Mouse (Mus musculus) forebrain, postnatal 0 days (tissue): ENCODE measurements around the gene Inka1. TPM values are rescaled to one million over a fixed set of nuclear protein-coding genes. Genes with fewer than 3 reads are reported as not detected.
A peak's percentile ranks its signal among the peaks of the same experiment; 100 is the strongest.

ENCODE experiments used
- ATAC-seq: fragments of 200-750 bp; cut with Nextera tagmentation; 2 replicates; pipeline ENCODE4 v1.8.0; 2017; ENCODE audit warnings: mild to moderate bottlenecking, moderate library complexity
- DNase-seq: peaks from one replicate; pipeline ENCODE4 v3.0.0-alpha.2; 2015
- H3K27ac ChIP-seq: fragments of 300-500 bp; sonication (generic); 2 replicates; pipeline ENCODE4 v1.5.1; 2014; ENCODE audit warnings: low read depth, mild to moderate bottlenecking, antibody characterized with exemption, low read length, moderate library complexity, mixed read lengths
- H3K27me3 ChIP-seq: fragments of 300-500 bp; sonication (generic); 2 replicates; pipeline ENCODE4 v1.6.1; 2014; ENCODE audit warnings: mild to moderate bottlenecking, low read length, mixed read lengths; ENCODE audit not compliant: insufficient read depth
- H3K36me3 ChIP-seq: fragments of 300-500 bp; sonication (generic); 2 replicates; pipeline ENCODE4 v1.6.1; 2014; ENCODE audit warnings: mild to moderate bottlenecking, moderate library complexity; ENCODE audit not compliant: insufficient read depth
- H3K4me1 ChIP-seq: fragments of 300-500 bp; sonication (generic); 2 replicates; pipeline ENCODE4 v1.6.1; 2014; ENCODE audit warnings: antibody characterized with exemption; ENCODE audit not compliant: insufficient read depth
- H3K4me2 ChIP-seq: fragments of 300-500 bp; sonication (generic); 2 replicates; pipeline ENCODE4 v1.6.1; 2014; ENCODE audit warnings: low read depth, mild to moderate bottlenecking, moderate library complexity
- H3K4me3 ChIP-seq: fragments of 300-500 bp; sonication (generic); 2 replicates; pipeline ENCODE4 v1.5.1; 2014; ENCODE audit warnings: low read depth, low read length, mixed read lengths
- H3K9ac ChIP-seq: fragments of 300-500 bp; sonication (generic); 2 replicates; pipeline ENCODE4 v1.6.1; 2014; ENCODE audit warnings: mild to moderate bottlenecking
- H3K9me3 ChIP-seq: fragments of 300-500 bp; sonication (generic); 2 replicates; pipeline ENCODE4 v1.6.1; 2016; ENCODE audit warnings: low read length
- CTCF ChIP-seq: sonication (generic); IDR thresholded peaks from 2 replicates; pipeline ENCODE4 v1.5.1; 2016; ENCODE audit warnings: antibody characterized with exemption, control low read depth, low read depth
- WGBS: fragments of 180-500 bp; shearing (Covaris S2); extraction: QIAGEN DNeasy Blood & Tissue Kit; methylation state at CpG from one replicate; pipeline ENCODE4 v1.1.7; 2014; 5-methylcytosine and 5-hydroxymethylcytosine counted together
- polyA plus RNA-seq: library from polyadenylated mRNA; unstranded; fragments of >200 nt; fragmentation: Nextera tagmentation; extraction: Ambion mirVana; gene quantifications from 2 replicates; pipeline ENCODE4 v1.2.1, GENCODE M21; 2015
- total RNA-seq: library from RNA; depleted of rRNA; stranded (reverse); fragments of >200 nt; gene quantifications from 2 replicates; pipeline ENCODE4 v1.2.3, GENCODE M21; 2014; rRNA removed

Gene Inka1
- total and polyA plus RNA-seq, 2 experiments from 2014 or later: 6.3 to 20.3 TPM

DNA sequence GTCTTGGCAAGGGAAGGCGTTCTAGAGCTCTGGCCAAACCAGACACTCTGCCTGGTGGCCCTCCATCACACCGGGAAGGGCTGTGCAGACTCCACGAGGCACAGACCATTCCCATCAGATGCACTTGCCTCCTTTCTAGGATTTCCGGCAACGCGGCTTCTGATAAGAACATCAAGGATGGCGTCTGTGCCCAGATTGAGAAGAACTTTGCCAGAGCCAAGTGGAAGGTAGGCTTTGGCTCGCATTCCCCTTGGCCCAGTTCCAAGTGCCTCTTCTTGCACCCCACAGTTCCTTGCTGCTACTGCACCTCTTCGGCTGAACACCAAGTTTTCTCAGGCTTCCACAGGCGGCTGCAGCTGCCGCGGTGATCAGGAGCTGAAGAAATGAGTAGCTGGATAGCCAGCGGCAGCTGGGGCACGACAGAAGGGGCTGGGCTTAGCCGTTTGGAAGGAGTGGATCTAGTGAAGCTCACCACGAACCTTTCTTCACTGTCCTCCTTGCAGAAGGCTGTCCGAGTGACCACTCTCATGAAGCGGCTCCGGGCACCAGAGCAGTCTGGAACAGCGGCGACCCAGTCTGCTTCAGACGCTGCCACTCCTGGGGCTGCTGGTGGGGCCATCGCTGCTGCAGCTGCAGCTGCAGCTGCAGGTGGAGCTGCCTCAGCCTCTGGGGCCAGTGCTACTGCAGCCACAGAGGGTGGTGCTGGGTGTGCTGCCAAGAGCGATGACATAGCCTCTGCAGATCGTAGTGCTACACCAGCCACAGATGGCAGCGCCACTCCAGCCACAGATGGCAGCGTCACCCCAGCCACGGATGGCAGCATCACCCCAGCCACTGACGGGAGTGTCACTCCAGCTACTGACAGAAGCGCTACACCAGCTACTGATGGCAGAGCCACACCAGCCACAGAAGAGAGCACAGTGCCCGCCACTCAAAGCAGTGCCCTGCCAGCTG lies 38.2 kb downstream of the Inka1 start:
- Histone ChIP-seq H3K4me3 (no peak overlapping the region), H3K4me2 (no peak overlapping the region), H3K27me3 (no peaks in the 10 kb centered on the region), H3K4me1 (no peaks in the 10 kb centered on the region), H3K9ac (no peak overlapping the region), H3K36me3 (peaks cover 25% of the 10 kb centered on the region), H3K9me3 (no peaks in the 10 kb centered on the region), H3K27ac (no peak overlapping the region)
- 85% methylated on average over 31 of the region's 31 CpGs for WGBS
- ATAC-seq (no peak), DNase-seq (no peak)
- no peak for TF ChIP-seq CTCF

DNA sequence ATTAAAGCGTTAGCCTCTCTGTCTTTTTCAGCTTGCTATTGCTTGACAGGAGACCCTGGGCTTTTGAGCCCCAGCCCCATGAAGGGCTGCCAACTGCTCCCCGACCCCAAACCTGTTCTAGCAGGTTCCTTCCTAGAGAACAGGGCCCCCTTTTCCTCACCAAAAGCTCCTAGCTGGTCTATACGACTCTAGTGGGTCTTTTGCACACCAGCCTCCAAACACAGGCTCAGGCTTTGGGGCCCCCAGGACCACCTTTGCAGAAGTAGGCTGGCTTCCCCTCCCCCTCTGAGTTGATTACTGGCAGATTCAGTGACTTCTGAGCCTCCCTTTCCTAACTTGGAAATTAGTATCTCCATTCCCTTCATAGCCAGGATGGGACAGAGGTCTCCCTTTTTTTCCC lies 48.8 kb downstream of the Inka1 start:
- 0 out of 2 replicates have a peak, but pooled peaks have one; percentile 1 for ATAC-seq
- H3K4me1 ChIP-seq: peaks cover 8% of the 10 kb centered on the region; the same call in 1 of the 2 replicates
- TF ChIP-seq CTCF: no peak
- DNase-seq: no peak
- H3K9me3 ChIP-seq: no peaks in the 10 kb centered on the region
- H3K4me2 ChIP-seq: peak overlapping the region; percentile 74
- peak overlapping the region; percentile 59 for H3K4me3 ChIP-seq
- WGBS: 9% methylated on average over 3 of the region's 3 CpGs
- peak overlapping the region; percentile 50; the same call in 1 of the 2 replicates for H3K27ac ChIP-seq
- peak overlapping the region; percentile 80 for H3K9ac ChIP-seq
- H3K36me3 ChIP-seq: no peaks in the 10 kb centered on the region
- H3K27me3 ChIP-seq: no peaks in the 10 kb centered on the region

DNA sequence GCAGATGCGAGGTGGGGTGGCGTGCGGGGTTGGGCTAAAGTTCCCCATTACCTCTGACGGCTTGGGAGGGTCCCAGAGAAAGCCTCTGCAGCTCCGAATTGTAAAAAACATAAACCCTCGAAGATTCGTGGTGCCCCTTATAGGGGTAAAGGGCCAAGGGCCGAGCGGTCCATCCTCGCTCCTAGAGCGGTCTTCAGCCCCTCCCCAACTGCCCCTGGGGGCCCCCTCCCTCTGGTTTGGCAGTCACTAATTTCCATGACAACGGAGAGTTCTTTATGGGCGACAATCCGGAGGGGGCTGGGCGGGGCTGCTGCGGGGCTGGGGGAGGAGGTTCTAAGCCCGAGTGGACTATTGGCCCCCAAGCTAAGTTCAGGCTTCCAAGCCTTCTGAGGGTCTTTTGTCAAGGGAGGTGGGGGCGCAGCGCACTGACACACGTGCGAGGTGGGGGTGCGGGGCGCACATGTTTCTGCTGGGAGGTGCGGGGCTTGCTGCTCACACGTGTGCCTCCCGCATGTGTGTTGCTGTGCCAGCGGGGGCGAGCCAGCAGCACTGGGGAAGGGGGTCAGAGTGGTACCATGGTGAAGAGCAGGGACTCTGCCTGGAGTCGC lies 49.4 kb downstream of the Inka1 start:
- H3K27me3 ChIP-seq: no peaks in the 10 kb centered on the region
- peak overlapping the region; percentile 74 for H3K4me2 ChIP-seq
- no peaks in the 10 kb centered on the region for H3K9me3 ChIP-seq
- peak; percentile 0; the same call in 1 of the 2 replicates for TF ChIP-seq CTCF
- H3K4me3 ChIP-seq: peak overlapping the region; percentile 59
- peak; percentile 72 for ATAC-seq
- 2% methylated on average over 29 of the region's 29 CpGs for WGBS
- DNase-seq: peak; percentile 58
- no peaks in the 10 kb centered on the region for H3K36me3 ChIP-seq
- peak overlapping the region; percentile 50 for H3K27ac ChIP-seq
- H3K9ac ChIP-seq: peak overlapping the region; percentile 80
- H3K4me1 ChIP-seq: peaks cover 8% of the 10 kb centered on the region; the same call in 1 of the 2 replicates

DNA sequence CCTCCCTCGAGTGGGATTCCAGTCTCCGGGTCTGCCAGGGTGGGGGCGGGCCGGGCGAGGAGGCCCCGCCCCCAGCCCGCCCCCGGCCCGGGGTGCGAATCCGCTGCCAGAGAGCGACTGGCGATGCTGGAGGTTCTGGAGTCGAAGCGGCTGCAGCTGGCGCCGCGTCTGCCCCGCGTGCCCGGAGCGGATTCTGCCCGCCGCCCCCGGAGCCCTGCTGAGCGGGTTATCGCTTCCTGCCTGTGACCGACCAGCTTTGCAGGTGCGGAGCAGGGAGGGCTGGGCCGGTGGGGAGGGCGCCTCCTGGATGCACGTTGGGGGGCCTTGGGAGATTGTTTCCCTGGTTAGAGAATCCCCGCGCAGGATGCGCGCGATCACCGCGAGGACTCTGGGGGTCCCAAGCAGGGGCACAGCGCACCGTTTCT lies 49.9 kb downstream of the Inka1 start:
- DNase-seq (peak; percentile 61), ATAC-seq (peak; percentile 64)
- Histone ChIP-seq H3K9ac (peak overlapping the region; percentile 80), H3K9me3 (no peaks in the 10 kb centered on the region), H3K36me3 (no peaks in the 10 kb centered on the region), H3K4me3 (peak overlapping the region; percentile 59), H3K27me3 (no peaks in the 10 kb centered on the region), H3K4me2 (peak overlapping the region; percentile 74), H3K27ac (peak overlapping the region; percentile 50), H3K4me1 (peaks cover 8% of the 10 kb centered on the region; the same call in 1 of the 2 replicates)
- peak; percentile 7; the same call in 1 of the 2 replicates for TF ChIP-seq CTCF
- 3% methylated on average over 41 of the region's 41 CpGs for WGBS

DNA sequence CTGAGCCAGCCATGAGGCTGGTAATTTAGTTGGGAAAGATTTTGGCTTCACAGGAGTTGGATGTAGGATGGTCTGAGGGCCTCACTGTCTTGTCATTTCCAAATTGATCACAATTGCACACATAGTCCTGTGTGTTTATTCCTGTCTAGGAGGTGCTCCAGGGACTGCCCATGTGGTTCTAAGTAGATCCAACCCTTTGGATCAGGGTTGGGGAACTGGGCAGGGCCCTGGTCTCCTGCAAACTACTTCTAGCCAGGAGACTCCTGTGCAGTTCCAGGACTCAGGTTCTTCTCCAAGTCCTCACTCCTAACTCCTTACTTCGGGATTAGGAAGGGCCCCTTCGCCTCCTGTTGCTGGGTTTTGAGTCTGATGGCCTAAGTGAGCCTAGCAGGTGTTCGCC lies 50.3 kb downstream of the Inka1 start, which contains the start of gene Camkv:
Camkv (plus strand) TSS at position 301 of the 400 bp plus-strand sequence.
- Histone ChIP-seq H3K4me1 (peaks cover 8% of the 10 kb centered on the region; the same call in 1 of the 2 replicates), H3K9ac (peak within 1 kb of the TSS; percentile 80), H3K4me3 (peak within 1 kb of the TSS; percentile 59), H3K27ac (peak within 1 kb of the TSS; percentile 50), H3K27me3 (no peaks in the 10 kb centered on the region), H3K36me3 (no peaks in the 10 kb centered on the region), H3K4me2 (peak within 1 kb of the TSS; percentile 74), H3K9me3 (no peaks in the 10 kb centered on the region)
- WGBS: 15% methylated on average over 3 of the region's 3 CpGs
- ATAC-seq (no peak), DNase-seq (no peak)
- no peak for TF ChIP-seq CTCF

Other genes starting within 250 kb of the Inka1 start
- 173 and 208 TPM in 2 replicates for gene Rbm5, start 214.9 kb downstream of the Inka1 start, total RNA-seq
- gene Rbm5, start 214.9 kb downstream of the Inka1 start, polyA plus RNA-seq: 111 and 152 TPM in 2 replicates
- gene Rbm6, start 112.6 kb downstream of the Inka1 start, total RNA-seq: 77.8 and 78.3 TPM in 2 replicates
- gene Rbm6, start 112.6 kb downstream of the Inka1 start, polyA plus RNA-seq: 41.4 and 59.5 TPM in 2 replicates
- gene Mon1a, start 97.7 kb downstream of the Inka1 start, total RNA-seq: 18.9 and 22.2 TPM in 2 replicates
- 17.4 and 18.1 TPM in 2 replicates for gene Mon1a, start 97.7 kb downstream of the Inka1 start, polyA plus RNA-seq
- 0.86 and 1.0 TPM in 2 replicates for gene Mst1r, start 79.0 kb downstream of the Inka1 start, total RNA-seq
- gene Mst1r, start 79.0 kb downstream of the Inka1 start, polyA plus RNA-seq: 0.48 and 1.0 TPM in 2 replicates
- not detected in 2 replicates for gene Actl11, start 57.4 kb downstream of the Inka1 start, total RNA-seq
- gene Actl11, start 57.4 kb downstream of the Inka1 start, polyA plus RNA-seq: not detected in 2 replicates
- 228 and 329 TPM in 2 replicates for gene Camkv, start 50.2 kb downstream of the Inka1 start, total RNA-seq
- 194 and 197 TPM in 2 replicates for gene Camkv, start 50.2 kb downstream of the Inka1 start, polyA plus RNA-seq
- gene Traip, start 35.7 kb downstream of the Inka1 start, total RNA-seq: 11.0 and 15.7 TPM in 2 replicates
- gene Traip, start 35.7 kb downstream of the Inka1 start, polyA plus RNA-seq: 11.2 TPM in 2 replicates
- 3.5 and 4.0 TPM in 2 replicates for gene Uba7, start 10.4 kb downstream of the Inka1 start, total RNA-seq
- gene Uba7, start 10.4 kb downstream of the Inka1 start, polyA plus RNA-seq: 4.5 and 4.8 TPM in 2 replicates
- gene Gm20661, start 2.8 kb downstream of the Inka1 start, total RNA-seq: 0.46 TPM in 1 of 2 replicates, not detected in the other
- gene Gm20661, start 2.8 kb downstream of the Inka1 start, polyA plus RNA-seq: 0.12 and 0.20 TPM in 2 replicates
- gene Cdhr4, start 6.6 kb upstream of the Inka1 start, total RNA-seq: 3.1 and 4.4 TPM in 2 replicates
- 0.38 and 0.69 TPM in 2 replicates for gene Cdhr4, start 6.6 kb upstream of the Inka1 start, polyA plus RNA-seq
- 4.2 and 7.9 TPM in 2 replicates for gene Gm20662, start 10.5 kb upstream of the Inka1 start, total RNA-seq
- gene Gm20662, start 10.5 kb upstream of the Inka1 start, polyA plus RNA-seq: not detected in 2 replicates
- gene Ip6k1, start 16.6 kb upstream of the Inka1 start, total RNA-seq: 240 and 251 TPM in 2 replicates
- 70.5 and 86.9 TPM in 2 replicates for gene Ip6k1, start 16.6 kb upstream of the Inka1 start, polyA plus RNA-seq
- gene Gmppb, start 63.4 kb upstream of the Inka1 start, total RNA-seq: 17.5 and 18.6 TPM in 2 replicates
- gene Gmppb, start 63.4 kb upstream of the Inka1 start, polyA plus RNA-seq: 15.5 and 16.0 TPM in 2 replicates
- 2.9 and 3.4 TPM in 2 replicates for gene Amigo3, start 67.3 kb upstream of the Inka1 start, total RNA-seq
- 1.4 and 1.5 TPM in 2 replicates for gene Amigo3, start 67.3 kb upstream of the Inka1 start, polyA plus RNA-seq
- gene Mst1, start 94.6 kb upstream of the Inka1 start, total RNA-seq: 0.10 TPM in 1 of 2 replicates, not detected in the other
- gene Mst1, start 94.6 kb upstream of the Inka1 start, polyA plus RNA-seq: not detected in 2 replicates
- gene Rnf123, start 97.5 kb upstream of the Inka1 start, total RNA-seq: 32.0 and 35.8 TPM in 2 replicates
- gene Rnf123, start 97.5 kb upstream of the Inka1 start, polyA plus RNA-seq: 25.4 and 37.0 TPM in 2 replicates
- gene Apeh, start 108.7 kb upstream of the Inka1 start, total RNA-seq: 24.5 and 27.9 TPM in 2 replicates
- 28.2 and 30.0 TPM in 2 replicates for gene Apeh, start 108.7 kb upstream of the Inka1 start, polyA plus RNA-seq
- 27.4 and 34.1 TPM in 2 replicates for gene Bsn, start 204.5 kb upstream of the Inka1 start, total RNA-seq
- gene Bsn, start 204.5 kb upstream of the Inka1 start, polyA plus RNA-seq: 3.0 and 5.5 TPM in 2 replicates